Mouse (Mus musculus): ENCODE measurements around the gene Lman2. TPM values are rescaled to one million over a fixed set of nuclear protein-coding genes. Genes with fewer than 3 reads are reported as not detected.

Gene Lman2
- total RNA-seq, 1 experiment, result 195 TPM

GRCm38 (mm10) chr13:55338131-55339054 is 24.2 kb downstream of the Lman2 start:
- in situ Hi-C loops (cut with MboI; ENCODE audit: low sequenced_read_pairs in 2 of 2, unreplicated experiment in 2 of 2), result no loop called here
- H3K9me3 ChIP-seq (ENCODE audit: control insufficient read depth, insufficient read depth, low read depth, low read length), result no peaks in the 10 kb centered on the region
- DNase-seq (ENCODE audit: low read depth, low spot score), result no peak
- H3K9ac ChIP-seq (ENCODE audit: insufficient read depth, low read depth, low read length, poor library complexity, severe bottlenecking), result peak overlapping the region; percentile 61; the same call in 1 of the 2 replicates
- H3K27ac ChIP-seq (ENCODE audit: insufficient read depth, low read depth, low read length, poor library complexity, severe bottlenecking), result peak overlapping the region; percentile 81
- H3K4me3 ChIP-seq (ENCODE audit: insufficient read depth in 1 of 2, low read depth in 1 of 2, low read length in 2 of 2, poor library complexity in 1 of 2, severe bottlenecking in 1 of 2), result peak overlapping the region; percentile 7 to 45
- H3K4me1 ChIP-seq (ENCODE audit: control insufficient read depth in 2 of 2, insufficient read depth in 2 of 2, low read length in 2 of 2, poor library complexity in 1 of 2), result peaks cover 9 to 32% of the 10 kb centered on the region in 2 experiments
- H3K36me3 ChIP-seq (ENCODE audit: control insufficient read depth, insufficient read depth, low read length, poor library complexity, severe bottlenecking), result no peaks in the 10 kb centered on the region
- no peak for TF ChIP-seq MAFK (IDR thresholded peaks at IDR 0.05; ENCODE audit: insufficient read depth, low read depth, low read length)
- TF ChIP-seq ZNF384 (IDR thresholded peaks at IDR 0.05; ENCODE audit: low read depth, low read length), result no peak
- no peak for TF ChIP-seq ZC3H11A (IDR thresholded peaks at IDR 0.05; ENCODE audit: borderline replicate concordance, low read depth, low read length)
- TF ChIP-seq CHD2 (IDR thresholded peaks at IDR 0.05; ENCODE audit: low read depth, low read length), result no peak
- TF ChIP-seq HCFC1 (IDR thresholded peaks at IDR 0.05; ENCODE audit: borderline replicate concordance, insufficient read depth, low read length), result no peak

- no peaks in the 10 kb centered on the region for H3K9me3 ChIP-seq (ENCODE audit: control insufficient read depth, insufficient read depth, low read depth, low read length)
- no peaks in the 10 kb centered on the region for H3K36me3 ChIP-seq (ENCODE audit: control insufficient read depth, insufficient read depth, low read length, poor library complexity, severe bottlenecking)
- H3K27ac ChIP-seq (ENCODE audit: insufficient read depth, low read depth, low read length, poor library complexity, severe bottlenecking), result peak overlapping the region; percentile 81
- DNase-seq (ENCODE audit: low read depth, low spot score), result no peak
- H3K4me1 ChIP-seq (ENCODE audit: control insufficient read depth in 2 of 2, insufficient read depth in 2 of 2, low read length in 2 of 2, poor library complexity in 1 of 2), result peaks cover 9 to 29% of the 10 kb centered on the region in 2 experiments
- no peak for TF ChIP-seq CHD2 (IDR thresholded peaks at IDR 0.05; ENCODE audit: low read depth, low read length)
- no peak for TF ChIP-seq ZC3H11A (IDR thresholded peaks at IDR 0.05; ENCODE audit: borderline replicate concordance, low read depth, low read length)
- TF ChIP-seq MAFK (IDR thresholded peaks at IDR 0.05; ENCODE audit: insufficient read depth, low read depth, low read length), result no peak
- no peak for TF ChIP-seq HCFC1 (IDR thresholded peaks at IDR 0.05; ENCODE audit: borderline replicate concordance, insufficient read depth, low read length)
- no peak for TF ChIP-seq ZNF384 (IDR thresholded peaks at IDR 0.05; ENCODE audit: low read depth, low read length)
- H3K9ac ChIP-seq (ENCODE audit: insufficient read depth, low read depth, low read length, poor library complexity, severe bottlenecking), result peak overlapping the region; percentile 61; the same call in 1 of the 2 replicates
- peak overlapping the region; percentile 7 to 45 for H3K4me3 ChIP-seq (ENCODE audit: insufficient read depth in 1 of 2, low read depth in 1 of 2, low read length in 2 of 2, poor library complexity in 1 of 2, severe bottlenecking in 1 of 2)
- in situ Hi-C loops (cut with MboI; ENCODE audit: low sequenced_read_pairs in 2 of 2, unreplicated experiment in 2 of 2), result no loop called here
These were observed 25.1 kb downstream of the Lman2 start for GRCm38 (mm10) chr13:55337341-55337975.

- TF ChIP-seq ZC3H11A (IDR thresholded peaks at IDR 0.05; ENCODE audit: borderline replicate concordance, low read depth, low read length), result no peak
- TF ChIP-seq MAFK (IDR thresholded peaks at IDR 0.05; ENCODE audit: insufficient read depth, low read depth, low read length), result no peak
- TF ChIP-seq ZNF384 (IDR thresholded peaks at IDR 0.05; ENCODE audit: low read depth, low read length), result no peak
- TF ChIP-seq HCFC1 (IDR thresholded peaks at IDR 0.05; ENCODE audit: borderline replicate concordance, insufficient read depth, low read length), result no peak
- no peak for TF ChIP-seq CHD2 (IDR thresholded peaks at IDR 0.05; ENCODE audit: low read depth, low read length)
- H3K9ac ChIP-seq (ENCODE audit: insufficient read depth, low read depth, low read length, poor library complexity, severe bottlenecking), result no peak overlapping the region; the same call in 1 of the 2 replicates
- H3K4me1 ChIP-seq (ENCODE audit: control insufficient read depth in 2 of 2, insufficient read depth in 2 of 2, low read length in 2 of 2, poor library complexity in 1 of 2), result peaks cover 9 to 31% of the 10 kb centered on the region in 2 experiments
- H3K9me3 ChIP-seq (ENCODE audit: control insufficient read depth, insufficient read depth, low read depth, low read length), result no peaks in the 10 kb centered on the region
- H3K36me3 ChIP-seq (ENCODE audit: control insufficient read depth, insufficient read depth, low read length, poor library complexity, severe bottlenecking), result no peaks in the 10 kb centered on the region
- in situ Hi-C loops (cut with MboI; ENCODE audit: low sequenced_read_pairs in 2 of 2, unreplicated experiment in 2 of 2), result no loop called here
- DNase-seq (ENCODE audit: low read depth, low spot score), result no peak
- H3K4me3 ChIP-seq (ENCODE audit: insufficient read depth in 1 of 2, low read depth in 1 of 2, low read length in 2 of 2, poor library complexity in 1 of 2, severe bottlenecking in 1 of 2), result no peak overlapping the region
- peak overlapping the region; percentile 53; the same call in 1 of the 2 replicates for H3K27ac ChIP-seq (ENCODE audit: insufficient read depth, low read depth, low read length, poor library complexity, severe bottlenecking)
These were observed 26.9 kb downstream of the Lman2 start for GRCm38 (mm10) chr13:55335701-55336100.

- Histone ChIP-seq H3K27ac (ENCODE audit: insufficient read depth, low read depth, low read length, poor library complexity, severe bottlenecking) (no peak overlapping the region), H3K9me3 (ENCODE audit: control insufficient read depth, insufficient read depth, low read depth, low read length) (no peaks in the 10 kb centered on the region), H3K9ac (ENCODE audit: insufficient read depth, low read depth, low read length, poor library complexity, severe bottlenecking) (no peak overlapping the region; the same call in 1 of the 2 replicates), H3K4me3 (ENCODE audit: insufficient read depth in 1 of 2, low read depth in 1 of 2, low read length in 2 of 2, poor library complexity in 1 of 2, severe bottlenecking in 1 of 2) (no peak overlapping the region), H3K36me3 (ENCODE audit: control insufficient read depth, insufficient read depth, low read length, poor library complexity, severe bottlenecking) (no peaks in the 10 kb centered on the region; the same call in 1 of the 2 replicates), H3K4me1 (ENCODE audit: control insufficient read depth in 2 of 2, insufficient read depth in 2 of 2, low read length in 2 of 2, poor library complexity in 1 of 2) (peaks cover 3 to 34% of the 10 kb centered on the region in 2 experiments)
- in situ Hi-C loops (cut with MboI; ENCODE audit: low sequenced_read_pairs in 2 of 2, unreplicated experiment in 2 of 2), result no loop called here
- TF ChIP-seq CHD2 (IDR thresholded peaks at IDR 0.05; ENCODE audit: low read depth, low read length) (no peak), ZNF384 (IDR thresholded peaks at IDR 0.05; ENCODE audit: low read depth, low read length) (no peak), HCFC1 (IDR thresholded peaks at IDR 0.05; ENCODE audit: borderline replicate concordance, insufficient read depth, low read length) (no peak), ZC3H11A (IDR thresholded peaks at IDR 0.05; ENCODE audit: borderline replicate concordance, low read depth, low read length) (no peak), MAFK (IDR thresholded peaks at IDR 0.05; ENCODE audit: insufficient read depth, low read depth, low read length) (no peak)
- no peak for DNase-seq (ENCODE audit: low read depth, low spot score)
These were observed 30.3 kb downstream of the Lman2 start for GRCm38 (mm10) chr13:55332331-55332730.
